Mouse (Mus musculus) c-Kit-positive CD71-negative TER-119-negative erythroid progenitor cells, embryonic 14.5 days (primary cell): ENCODE data around the gene Iqcf6.
"Not testable (repeated sequence)": the region's sequence is repeated elsewhere in the genome, so short reads cannot be mapped to it uniquely, and the experiment has no call there.

Experiments
- DNase-seq: peaks from one replicate; pipeline ENCODE4 v3.0.0-alpha.2; 2013; ENCODE audit warnings: low read depth

Iqcf6 gene

GRCm38 (mm10) chr9:106626282-106626681, at the start of gene Iqcf6:
TSS of gene Iqcf6 (plus strand) at chr9:106626582.
- no peak for DNase-seq

- DNase-seq, result no peak
These were observed 46.4 kb upstream of the Iqcf6 start for GRCm38 (mm10) chr9:106580016-106580415.

GRCm38 (mm10) chr9:106582552-106582951, 43.8 kb upstream of the Iqcf6 start:
- DNase-seq, result no peak

DNA sequence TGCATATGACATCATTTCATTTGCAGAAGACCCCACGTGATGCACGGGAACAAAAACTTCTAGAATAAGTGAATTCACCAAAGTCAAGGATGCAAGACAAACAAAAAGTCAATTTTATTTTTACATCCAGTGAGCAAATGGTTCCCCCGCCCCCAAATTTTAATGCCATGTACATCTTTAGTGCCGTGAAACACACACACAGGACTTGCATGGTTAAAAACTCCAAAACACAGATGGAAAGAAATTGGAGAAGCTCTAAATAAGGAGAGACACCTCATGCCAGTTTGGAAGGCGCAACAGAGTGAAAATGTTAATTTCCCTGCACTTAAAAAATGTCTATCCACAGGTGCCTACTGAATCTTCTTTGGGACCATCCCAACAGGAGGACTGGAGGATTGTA, 34.2 kb upstream of the Iqcf6 start:
- no peak for DNase-seq

GRCm38 (mm10) chr9:106595402-106595801, 31.0 kb upstream of the Iqcf6 start:
- not testable (repeated sequence) for DNase-seq

- DNase-seq, result no peak
These were observed 30.5 kb upstream of the Iqcf6 start for GRCm38 (mm10) chr9:106595836-106596235.

DNA sequence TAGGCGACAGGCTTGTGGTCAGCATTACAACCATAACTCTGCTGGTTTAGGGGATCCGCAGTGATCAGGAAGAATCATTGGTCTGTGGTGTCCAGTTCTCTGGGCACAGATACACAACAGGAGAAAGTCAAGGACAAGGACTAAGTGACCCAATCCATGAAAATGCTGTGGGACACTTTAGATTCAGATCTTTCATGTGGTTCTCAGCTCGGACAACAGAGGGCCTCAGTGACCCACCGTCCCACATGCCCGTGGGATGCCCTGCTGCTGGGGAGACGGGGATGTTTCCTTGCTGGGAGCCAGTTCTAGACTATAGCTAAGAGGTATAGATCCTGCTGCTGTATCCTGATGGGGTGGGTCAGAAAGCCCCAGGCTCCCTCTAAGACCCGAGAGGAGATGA, 27.9 kb upstream of the Iqcf6 start:
- DNase-seq, result no peak

GRCm38 (mm10) chr9:106600546-106600945, 25.8 kb upstream of the Iqcf6 start:
- DNase-seq, result peak; percentile 45

GRCm38 (mm10) chr9:106610727-106611126, 15.7 kb upstream of the Iqcf6 start:
- no peak for DNase-seq

GRCm38 (mm10) chr9:106613951-106614350, 12.4 kb upstream of the Iqcf6 start:
- no peak for DNase-seq

DNA sequence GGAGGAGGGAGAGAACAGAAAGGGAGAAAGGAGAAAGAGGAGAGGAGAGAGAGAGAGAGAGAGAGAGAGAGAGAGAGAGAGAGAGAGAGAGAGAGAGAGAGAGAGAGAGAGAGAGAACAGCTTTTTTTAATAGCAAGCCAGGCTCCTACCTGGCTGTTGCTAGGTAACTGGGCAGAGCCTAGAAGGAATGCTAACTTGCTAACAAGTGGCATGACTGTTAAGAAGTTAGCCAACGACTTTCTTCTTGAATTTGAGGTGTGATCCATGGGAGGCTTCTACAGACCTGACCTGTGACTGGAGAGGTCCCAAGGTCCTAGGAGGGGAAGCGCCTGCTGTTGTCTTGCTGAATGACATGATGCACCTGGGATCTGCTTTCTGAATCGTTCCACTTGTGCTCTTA, 11.8 kb upstream of the Iqcf6 start:
- no peak for DNase-seq

DNA sequence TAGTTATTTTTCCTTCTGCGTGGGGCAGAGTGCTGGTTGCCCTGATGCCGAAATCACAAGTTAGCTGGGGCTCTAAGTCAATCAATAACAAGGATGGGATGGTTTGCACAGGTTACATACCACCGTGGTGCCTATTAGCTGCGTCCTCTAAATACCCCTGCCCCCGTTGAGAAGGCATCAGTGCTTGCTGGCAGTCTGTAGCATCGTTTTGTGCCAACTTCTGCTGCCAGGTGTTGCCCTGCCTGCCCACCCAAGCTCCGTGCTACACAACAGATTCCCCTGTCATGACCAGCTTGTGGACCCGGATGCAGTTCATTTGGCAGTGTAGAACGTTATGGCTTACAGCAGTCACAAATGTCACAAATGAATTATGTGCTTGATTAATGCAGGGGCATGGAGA, 10.1 kb upstream of the Iqcf6 start:
- no peak for DNase-seq

DNA sequence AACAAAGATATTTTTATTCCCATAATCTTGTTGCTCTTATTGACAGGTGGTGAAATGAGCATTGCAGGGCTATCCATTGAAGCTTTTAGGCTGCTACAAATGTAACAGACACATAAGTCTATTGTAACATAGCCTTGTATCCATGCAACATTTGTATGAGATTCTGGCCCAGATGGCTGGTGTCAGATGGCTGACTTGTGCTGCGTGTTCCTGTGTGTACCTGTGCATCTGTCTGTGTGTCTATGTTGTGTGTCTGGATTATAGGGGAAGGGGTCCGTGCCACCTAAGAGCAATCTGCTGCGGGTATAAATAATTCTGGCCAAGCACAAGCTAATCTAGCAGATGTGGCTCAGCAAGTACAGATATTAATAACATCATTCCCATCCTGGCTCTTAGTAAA, 8.9 kb upstream of the Iqcf6 start:
- no peak for DNase-seq

GRCm38 (mm10) chr9:106627796-106628195, 1.4 kb downstream of the Iqcf6 start:
- not testable (repeated sequence) for DNase-seq

- DNase-seq, result no peak
These were observed 5.8 kb downstream of the Iqcf6 start for GRCm38 (mm10) chr9:106632185-106632584.

DNA sequence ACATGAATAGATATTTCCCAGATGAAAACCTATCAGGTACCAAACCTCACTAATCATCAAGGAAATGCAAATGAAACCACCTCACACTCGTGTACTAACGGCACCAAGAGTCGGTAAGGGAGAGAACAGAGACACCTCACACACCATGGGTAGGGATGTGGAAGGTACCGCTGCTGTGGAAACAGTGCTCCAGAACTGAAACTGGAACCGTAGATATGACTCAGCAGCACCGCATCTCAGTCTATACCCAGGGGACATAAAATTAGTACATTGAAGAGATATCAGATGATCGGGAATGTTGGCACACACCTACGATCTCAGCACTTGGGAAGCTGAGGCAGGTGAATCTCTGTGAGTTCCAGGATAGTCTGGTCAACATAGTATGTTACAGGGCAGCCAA, 11.8 kb downstream of the Iqcf6 start:
- no peak for DNase-seq

- peak; percentile 18 for DNase-seq
These were observed 15.0 kb downstream of the Iqcf6 start for GRCm38 (mm10) chr9:106641346-106641745.

DNA sequence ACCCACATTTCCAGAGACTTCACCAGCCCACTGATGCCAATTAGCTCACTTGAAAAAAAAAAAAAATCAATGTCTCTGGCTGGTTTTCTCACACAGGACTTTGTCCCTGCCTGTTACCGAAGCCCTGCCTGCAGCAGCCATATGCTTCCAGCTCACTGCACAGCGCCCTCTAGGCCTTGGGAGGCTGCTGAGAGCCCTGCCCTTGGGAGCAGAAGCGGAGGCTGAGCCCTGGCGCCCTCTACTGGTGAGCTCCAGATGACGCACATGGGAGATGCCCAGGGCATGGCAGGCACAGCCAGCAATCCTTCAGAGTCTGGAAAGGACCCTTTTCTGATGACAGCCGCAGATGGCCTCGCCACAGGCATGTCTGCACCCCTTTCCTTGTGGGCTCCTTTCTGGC, 16.7 kb downstream of the Iqcf6 start:
- peak; percentile 74 for DNase-seq

DNA sequence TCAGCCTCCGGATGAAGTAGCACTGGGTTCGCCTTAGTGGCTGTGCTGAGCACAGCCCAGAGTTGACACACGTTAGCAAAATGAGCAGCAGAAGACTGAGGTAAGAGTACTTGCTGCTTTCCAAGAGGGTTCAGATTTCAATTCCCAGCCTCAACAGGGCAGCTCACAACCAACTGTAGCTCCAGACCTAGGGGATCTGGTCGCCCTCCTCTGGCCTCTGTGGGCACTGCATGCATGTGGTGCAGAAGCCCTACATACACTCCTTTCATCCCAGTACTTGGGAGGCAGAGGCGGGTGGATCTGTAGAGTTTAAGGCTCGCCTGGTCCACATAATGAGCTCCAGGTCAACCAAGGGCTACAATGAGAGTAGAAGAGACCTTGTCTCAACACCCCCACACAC, 17.4 kb downstream of the Iqcf6 start:
- DNase-seq, result peak; percentile 16

- DNase-seq, result no peak
These were observed 19.4 kb downstream of the Iqcf6 start for GRCm38 (mm10) chr9:106645684-106646271.

- no peak for DNase-seq
These were observed 20.8 kb downstream of the Iqcf6 start for GRCm38 (mm10) chr9:106647226-106647625.

DNA sequence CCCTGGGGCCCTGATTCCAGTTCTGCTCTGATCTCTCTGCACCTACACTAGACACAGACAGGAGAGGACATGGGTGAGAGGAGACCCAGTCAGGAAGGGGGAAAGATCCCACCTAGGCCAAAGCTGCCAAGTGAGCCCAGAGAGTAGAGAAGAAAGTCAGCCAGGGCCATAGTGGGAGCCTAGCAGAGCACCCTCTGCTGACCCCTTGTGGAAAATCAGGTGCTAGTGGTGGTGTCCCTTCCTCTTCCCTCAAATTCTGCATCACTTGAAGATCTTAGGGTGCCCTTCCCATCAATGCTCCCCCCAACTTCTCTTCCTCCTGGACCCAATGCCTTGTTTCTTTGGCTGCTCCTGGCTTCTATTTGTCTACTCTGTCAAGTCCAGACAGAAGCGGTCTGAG, 26.3 kb downstream of the Iqcf6 start:
- no peak for DNase-seq

- DNase-seq, result peak; percentile 49
These were observed 29.7 kb downstream of the Iqcf6 start, which contains the start of gene Grm2 for GRCm38 (mm10) chr9:106655884-106656720. TSS of gene Grm2 (minus strand) at chr9:106656082.

- DNase-seq, result no peak
These were observed 30.4 kb downstream of the Iqcf6 start for GRCm38 (mm10) chr9:106656820-106657219.
